Mouse (Mus musculus) forebrain, embryonic 11.5 days (tissue): ENCODE results near the gene Nid1. TPM values are rescaled to one million over a fixed set of nuclear protein-coding genes. Genes with fewer than 3 reads are reported as not detected.

Source experiments
- polyA plus RNA-seq: library from polyadenylated mRNA; unstranded; fragments of >200 nt; fragmentation: Nextera tagmentation; extraction: Ambion mirVana; gene quantifications from 2 replicates; pipeline ENCODE4 v1.2.1, GENCODE M21; 2014

Nid1 gene
- polyA plus RNA-seq, 1 experiment from 2014 or later = 44.3 TPM

Other genes with a start within 250 kb of the Nid1 start
- 28.3 and 30.3 TPM in 2 replicates for gene Gpr137b, start 43.5 kb upstream of the Nid1 start, polyA plus RNA-seq
- gene Lyst, start 152.8 kb downstream of the Nid1 start, polyA plus RNA-seq = 3.5 and 4.4 TPM in 2 replicates